Mouse (Mus musculus) adrenal gland, adult 18-20 months (tissue): ENCODE measurements at regions not wholly inside any gene's neighbourhood (a gene's known extent, or its start where the extent isn't known, plus 50 kb on each side); places are given as distances from the start of the nearest gene placed in this dataset.
"Not testable (repeated sequence)": the region's sequence is repeated elsewhere in the genome, so short reads cannot be mapped to it uniquely, and the experiment has no call there.

Experiments used
- DNase-seq, 2 experiments: peaks; one replicate each; pipeline ENCODE4 v3.0.0; 2021 to 2022; ENCODE audit warnings: low spot score in 2 of 2

- DNase-seq, result no peak
These were observed 152.1 kb downstream of the Srek1 start for GRCm38 (mm10) chr13:103622324-103622723.

DNA sequence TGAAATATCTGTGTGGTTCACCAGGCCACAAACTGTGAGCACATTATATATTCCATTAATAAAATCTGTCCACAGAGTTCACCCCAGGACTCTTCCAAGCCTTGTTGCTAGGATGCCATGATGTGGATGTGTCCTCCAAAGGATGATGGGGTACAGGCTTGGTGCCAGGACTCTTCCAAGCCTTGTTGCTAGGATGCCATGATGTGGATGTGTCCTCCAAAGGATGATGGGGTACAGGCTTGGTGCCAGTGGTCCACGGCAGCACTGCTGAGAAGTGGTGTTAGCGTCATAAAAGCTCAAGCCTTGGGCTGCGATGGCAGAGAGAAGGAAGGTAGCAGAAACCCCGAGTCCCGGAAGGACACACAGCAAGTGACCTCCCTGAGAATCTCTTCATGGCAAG lies 153.4 kb downstream of the Srek1 start:
- DNase-seq, result not testable (repeated sequence)

- DNase-seq, result no peak
These were observed 161.1 kb downstream of the Srek1 start for GRCm38 (mm10) chr13:103613333-103613725.

- DNase-seq, result no peak
These were observed 161.6 kb downstream of the Srek1 start for GRCm38 (mm10) chr13:103612720-103613332.

DNA sequence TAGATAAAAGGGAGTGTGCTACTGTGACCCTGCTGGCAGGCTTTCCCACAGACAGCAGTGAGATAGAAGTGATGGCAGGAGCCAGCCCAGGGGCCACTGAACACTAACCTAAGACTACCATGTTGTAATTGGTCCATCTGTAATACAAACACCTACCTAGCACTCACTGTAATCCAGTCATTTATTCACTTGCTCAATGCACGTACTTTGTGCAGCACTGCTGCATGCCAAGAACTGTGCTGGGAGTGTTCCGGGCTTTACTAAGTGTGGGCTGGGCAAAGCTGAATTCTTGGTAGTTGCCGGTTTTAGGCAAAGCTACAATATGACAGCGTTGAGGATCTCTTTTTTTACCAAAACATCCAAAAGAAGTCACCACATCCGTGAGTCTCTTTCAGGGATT lies 172.1 kb downstream of the Srek1 start:
- DNase-seq, result no peak

GRCm38 (mm10) chr13:103592371-103592770 lies 182.0 kb downstream of the Srek1 start:
- DNase-seq, result no peak

DNA sequence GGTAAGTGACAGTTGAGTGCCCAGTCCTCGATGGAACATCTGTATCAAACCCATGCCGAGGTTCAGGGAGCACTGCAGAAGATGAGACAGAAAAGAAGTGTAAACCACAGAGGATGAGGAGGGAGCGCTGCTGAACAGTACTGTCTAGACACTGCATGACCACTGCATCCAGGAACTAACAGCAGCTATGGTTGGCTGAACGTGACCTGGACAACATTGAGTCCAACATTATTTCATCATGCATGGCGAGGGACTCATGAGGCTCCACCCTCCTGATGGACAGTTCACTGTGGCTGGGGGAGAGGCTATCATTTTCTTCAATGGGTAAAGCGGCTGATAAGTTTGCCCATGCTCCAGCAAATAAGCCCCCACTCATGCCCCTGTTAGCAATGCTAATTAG lies 182.5 kb downstream of the Srek1 start:
- no peak for DNase-seq

- not testable (repeated sequence) for DNase-seq
These were observed 183.0 kb downstream of the Srek1 start for GRCm38 (mm10) chr13:103591381-103591780.

DNA sequence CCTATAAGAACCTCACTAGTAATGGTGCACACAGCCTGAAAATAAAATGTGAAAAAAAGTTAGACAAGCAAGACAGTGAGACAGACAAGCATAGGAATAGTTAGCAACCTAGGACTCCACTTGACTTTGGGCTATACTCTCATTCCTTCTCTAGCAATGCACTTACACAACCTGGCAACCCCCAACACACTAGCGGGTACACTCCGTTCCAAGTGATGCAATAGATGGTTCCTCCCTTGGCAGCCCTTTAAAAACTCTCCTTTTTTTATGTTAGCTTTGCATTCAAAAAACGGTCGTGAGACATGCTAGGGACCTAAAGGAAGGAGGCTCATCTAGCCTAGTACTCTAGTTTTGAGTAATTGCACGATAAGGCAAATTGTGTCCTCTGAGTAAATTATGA lies 184.8 kb downstream of the Srek1 start:
- no peak for DNase-seq

DNA sequence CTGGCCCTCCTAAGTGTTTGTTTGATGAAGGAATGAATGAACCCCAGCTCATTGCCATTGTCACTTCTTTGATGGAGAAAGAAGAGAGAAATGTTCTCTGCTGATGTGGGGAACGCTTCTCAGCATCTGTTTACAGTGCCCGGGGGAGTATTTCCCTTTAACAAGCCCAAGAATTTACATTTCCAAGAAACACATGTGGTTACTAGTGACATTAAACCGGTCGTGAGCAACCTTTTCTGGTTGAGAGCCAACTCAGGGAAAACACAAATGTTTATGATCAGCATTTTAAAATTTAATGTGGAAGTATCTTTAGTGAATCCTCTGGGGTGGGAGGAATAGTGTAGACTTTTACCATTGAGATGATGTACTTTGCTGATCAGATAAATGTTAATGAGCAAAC lies 197.6 kb downstream of the Srek1 start:
- DNase-seq, result no peak

DNA sequence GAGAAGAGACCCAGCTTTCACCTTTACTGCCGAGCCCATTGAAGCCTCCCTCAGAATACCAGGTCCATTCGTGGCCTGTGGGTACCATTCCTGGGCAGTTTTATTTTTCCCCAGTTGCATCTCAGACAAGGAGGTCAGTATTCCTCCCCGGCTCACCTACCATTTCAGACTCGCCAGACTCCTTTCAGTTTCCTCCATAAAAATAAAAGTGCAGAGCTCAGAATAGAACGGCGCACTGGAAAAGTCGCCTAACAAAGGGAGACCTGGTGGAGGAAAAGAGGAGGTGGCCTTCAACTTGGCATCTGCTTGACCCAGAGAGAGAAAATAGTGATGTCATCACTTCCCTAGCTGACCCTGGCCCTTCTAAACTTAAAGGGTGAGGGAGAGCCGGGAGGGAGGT lies 209.7 kb downstream of the Srek1 start:
- no peak for DNase-seq

- no peak for DNase-seq
These were observed 212.4 kb downstream of the Srek1 start for GRCm38 (mm10) chr13:103561795-103562705.

DNA sequence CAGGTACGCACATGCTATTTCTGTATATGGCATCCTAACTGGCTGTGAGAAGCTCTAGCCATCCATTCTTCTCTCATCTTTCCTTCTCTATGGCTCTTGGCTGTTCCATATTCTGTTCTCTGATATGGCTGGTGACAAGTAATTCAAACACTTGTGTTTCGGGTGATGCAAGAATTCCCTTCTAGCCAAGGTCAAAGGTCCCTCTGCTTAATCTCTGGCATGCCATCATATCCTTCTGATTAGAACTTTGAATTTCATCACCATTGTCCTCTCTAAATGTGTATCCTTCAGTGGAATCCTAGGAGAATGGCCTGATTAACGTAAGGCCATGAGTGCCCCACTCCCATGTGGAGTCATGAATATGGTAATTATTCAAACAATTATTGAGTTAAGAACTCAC lies 215.5 kb downstream of the Srek1 start:
- DNase-seq, result no peak

DNA sequence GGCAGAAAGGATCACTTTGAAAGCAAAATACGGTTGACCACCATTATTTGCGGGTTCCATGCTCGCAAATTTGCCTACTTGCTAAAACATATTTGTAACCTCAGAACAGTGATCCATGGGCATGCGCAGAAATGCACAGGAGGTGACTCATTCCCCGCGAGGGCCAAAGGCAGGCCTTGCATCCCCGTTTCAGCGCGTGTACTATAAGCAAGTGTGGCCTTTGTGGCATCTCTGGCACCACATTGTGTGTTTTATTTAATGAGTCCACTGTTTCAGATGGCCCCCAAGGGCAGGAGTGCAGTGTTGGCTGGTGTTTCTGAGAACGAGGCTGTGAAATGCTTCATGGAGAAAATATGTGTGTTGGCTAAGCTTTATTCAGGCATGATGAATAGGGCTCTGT lies 205.3 kb upstream of the Mast4 start:
- peak; percentile 46 to 60 for DNase-seq

DNA sequence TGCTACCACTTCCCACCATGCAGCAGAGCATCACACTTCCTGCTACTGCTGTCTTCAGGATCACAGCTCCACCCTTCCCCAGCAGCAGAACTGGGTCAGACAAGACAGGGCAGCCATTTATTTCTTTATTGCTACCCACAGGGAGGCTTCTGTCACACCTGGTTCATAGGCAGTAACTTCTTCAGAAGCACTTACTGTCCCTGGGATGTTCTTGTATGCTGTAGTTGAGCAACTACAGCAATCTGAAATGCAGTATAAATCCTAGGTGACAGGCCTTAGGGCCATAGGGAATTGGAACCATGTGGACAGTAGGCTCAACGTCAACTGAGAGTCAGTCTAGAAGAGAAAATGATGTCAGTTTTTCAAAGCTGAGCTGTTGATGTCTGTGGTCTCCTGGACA lies 179.5 kb upstream of the Mast4 start:
- no peak for DNase-seq

- DNase-seq, result no peak
These were observed 178.2 kb upstream of the Mast4 start for GRCm38 (mm10) chr13:103512476-103512875.

DNA sequence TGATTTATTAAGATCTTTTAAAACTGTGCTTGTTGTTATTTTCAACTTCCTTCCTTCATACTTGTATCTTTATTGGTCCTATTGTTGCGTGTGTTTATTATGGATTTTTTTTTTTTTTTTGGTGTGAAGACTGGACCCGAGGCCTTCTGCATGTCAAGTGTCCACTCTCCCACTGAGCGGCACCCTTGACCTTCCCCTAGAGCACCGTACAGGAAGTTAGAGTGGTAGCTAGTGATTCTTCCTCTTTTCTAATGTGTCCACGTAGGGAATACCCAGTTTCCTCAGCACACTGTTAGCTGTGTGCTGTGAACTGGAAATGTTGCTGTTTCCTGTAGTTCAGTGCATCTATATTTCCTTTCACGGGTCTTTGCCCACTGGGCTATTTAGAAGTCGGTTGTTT lies 170.7 kb upstream of the Mast4 start:
- no peak for DNase-seq

GRCm38 (mm10) chr13:103499376-103499775 lies 165.1 kb upstream of the Mast4 start:
- no peak for DNase-seq

DNA sequence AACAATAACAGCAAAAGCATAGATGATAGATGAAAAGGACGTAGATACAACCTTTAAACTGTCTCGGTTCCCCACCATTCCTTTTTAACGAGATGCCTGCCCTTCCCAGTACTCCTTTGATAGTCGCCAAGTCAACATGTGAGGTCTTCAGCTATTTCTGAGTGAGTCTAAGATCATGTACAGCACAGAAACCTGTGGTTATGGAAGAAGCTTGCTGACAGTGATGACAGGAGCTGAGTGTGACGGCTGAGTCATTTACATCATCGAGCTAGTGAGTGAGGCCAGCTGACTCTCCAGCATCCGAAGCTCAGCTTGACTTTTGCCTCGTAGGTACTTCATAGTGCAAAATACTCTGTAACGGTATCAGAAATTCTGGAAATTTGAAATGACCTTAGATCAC lies 160.1 kb upstream of the Mast4 start:
- no peak for DNase-seq

DNA sequence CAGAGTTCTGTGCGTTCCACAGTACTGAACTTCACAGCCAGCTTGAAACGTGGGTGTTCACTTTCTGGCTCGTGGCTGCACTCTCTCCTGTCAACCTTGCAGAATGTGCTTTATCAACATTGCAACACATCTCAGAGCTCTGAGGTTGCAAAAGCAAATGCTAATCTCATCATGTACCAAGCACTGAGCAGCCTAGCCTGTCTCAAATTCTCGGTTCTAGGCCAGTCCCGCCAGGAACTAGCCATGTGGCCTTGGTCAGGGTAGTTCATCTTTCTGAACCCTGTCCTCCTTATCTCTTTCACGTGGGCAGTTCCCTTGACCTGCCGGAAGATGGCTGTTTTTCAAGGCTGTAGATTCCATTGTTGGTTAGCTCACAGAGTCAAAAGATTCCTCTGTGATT lies 159.3 kb upstream of the Mast4 start:
- peak; percentile 37 to 53 for DNase-seq

- DNase-seq, result no peak
These were observed 155.8 kb upstream of the Mast4 start for GRCm38 (mm10) chr13:103490049-103490448.

GRCm38 (mm10) chr13:103484092-103484491 lies 149.8 kb upstream of the Mast4 start:
- DNase-seq, result no peak

DNA sequence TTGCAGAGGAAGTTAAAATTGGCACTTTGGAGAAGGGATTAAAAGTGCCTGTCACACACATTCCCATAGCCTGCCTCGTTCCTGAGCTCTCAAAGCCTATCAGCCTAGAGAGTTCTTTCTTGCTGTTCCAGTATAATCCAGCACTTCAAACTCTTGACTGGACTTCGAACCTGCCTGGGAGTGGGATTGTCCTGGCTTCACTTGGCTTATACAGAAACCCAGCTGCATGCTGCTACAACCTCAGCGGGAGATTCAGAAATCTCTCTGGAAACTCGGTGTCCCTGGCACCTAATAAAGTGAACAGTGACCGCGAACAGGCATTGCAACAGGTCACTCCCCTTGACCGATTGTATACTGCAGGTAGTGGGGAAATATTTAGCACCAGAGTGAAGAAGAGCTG lies 149.1 kb upstream of the Mast4 start:
- DNase-seq, result no peak
